Mouse (Mus musculus): Measurements from ENCODE around the gene Eif2ak1. TPM values are rescaled to one million over a fixed set of nuclear protein-coding genes. Genes with fewer than 3 reads are reported as not detected.
"Not testable (repeated sequence)": the region's sequence is repeated elsewhere in the genome, so short reads cannot be mapped to it uniquely, and the experiment has no call there.

The Eif2ak1 gene
- 10 to 100 TPM; 20.0 to 20.7 TPM for total RNA-seq (2021)

DNA sequence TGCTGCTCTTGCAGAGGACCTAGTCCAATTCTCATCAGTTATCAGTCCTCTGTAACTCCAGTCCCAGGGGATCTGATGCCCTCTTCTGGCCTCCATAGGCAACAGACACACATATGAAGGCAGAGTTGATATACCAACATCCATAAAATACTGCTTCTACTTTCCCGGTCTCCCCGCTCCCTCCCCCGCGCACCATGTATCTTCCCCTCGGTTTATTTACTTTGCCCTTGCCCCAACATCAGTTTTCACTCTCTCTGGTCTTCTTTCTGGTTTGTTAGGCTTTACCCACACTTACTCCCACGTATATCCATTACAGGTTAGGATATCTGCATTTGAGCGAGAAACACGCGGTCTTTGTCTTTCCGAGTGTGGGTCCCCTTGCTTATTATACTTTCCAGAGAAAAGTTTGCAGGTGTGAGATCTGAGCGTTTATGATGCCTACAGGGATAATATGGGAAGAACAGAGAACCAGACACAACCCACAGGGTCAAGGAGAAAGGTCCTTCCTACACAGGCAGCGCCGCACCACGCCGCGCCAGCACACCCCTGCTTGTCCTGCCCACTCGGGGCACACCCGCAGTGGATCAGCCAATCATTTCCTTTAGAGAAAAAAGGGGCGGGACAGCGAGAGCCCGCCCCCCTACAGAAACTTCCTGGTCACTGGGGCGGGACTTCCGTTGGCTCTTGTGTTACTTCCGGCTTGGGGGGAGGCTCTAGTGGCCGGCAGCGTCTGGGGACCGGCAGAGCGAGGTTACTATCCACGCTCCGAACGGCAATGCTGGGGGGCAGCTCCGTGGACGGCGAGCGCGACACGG is at the start of gene Eif2ak1:
Gene Eif2ak1 (plus strand): TSS at position 673 of the 815 bp plus-strand sequence.
- peak; percentile 95 for DNase-seq

DNA sequence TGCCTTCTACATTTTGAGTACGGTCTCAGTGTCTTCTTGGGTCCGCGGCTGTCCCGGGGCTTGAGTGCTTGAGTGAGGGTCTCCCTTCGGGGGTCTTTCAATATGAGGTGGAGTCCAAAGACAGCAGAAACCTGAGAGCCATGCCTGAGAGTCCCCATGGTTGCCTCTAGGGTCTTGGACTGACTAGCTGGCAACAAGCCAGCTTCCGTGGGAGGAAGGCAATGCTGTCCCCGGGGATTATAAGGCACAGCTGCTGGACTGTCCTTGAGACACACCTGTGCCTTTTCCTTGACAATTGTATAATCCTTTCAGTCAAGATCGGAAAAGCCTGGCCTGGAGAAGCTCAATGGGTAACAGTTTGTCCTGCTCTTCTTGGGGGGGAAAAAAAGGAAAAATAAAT is 35.6 kb upstream of the Eif2ak1 start:
- peak; percentile 21 for DNase-seq

DNA sequence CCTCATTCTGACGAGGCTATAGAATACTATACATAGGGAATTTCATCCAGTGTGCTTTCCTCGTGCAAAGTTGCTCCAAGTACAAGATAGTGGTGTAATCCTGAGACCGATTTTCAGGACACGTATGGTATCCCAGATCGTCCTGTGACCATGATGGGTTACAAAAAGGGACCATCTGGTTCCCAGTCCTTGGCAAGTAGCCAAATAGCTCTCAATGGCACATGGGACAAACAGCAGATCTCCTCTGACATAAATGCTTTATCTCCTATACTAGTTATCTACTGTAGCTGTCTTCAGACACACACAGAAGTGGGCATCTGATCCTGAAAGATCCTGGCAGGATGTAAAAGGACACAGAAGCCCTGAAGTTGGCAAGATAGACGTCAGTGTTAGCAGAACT is 32.2 kb upstream of the Eif2ak1 start:
- DNase-seq, result no peak

- not testable (repeated sequence) for DNase-seq
Observed at GRCm38 (mm10) chr5:143801216-143801615, 16.4 kb upstream of the Eif2ak1 start.

- DNase-seq, result no peak
Observed at GRCm38 (mm10) chr5:143804056-143804765, 13.4 kb upstream of the Eif2ak1 start.

DNA sequence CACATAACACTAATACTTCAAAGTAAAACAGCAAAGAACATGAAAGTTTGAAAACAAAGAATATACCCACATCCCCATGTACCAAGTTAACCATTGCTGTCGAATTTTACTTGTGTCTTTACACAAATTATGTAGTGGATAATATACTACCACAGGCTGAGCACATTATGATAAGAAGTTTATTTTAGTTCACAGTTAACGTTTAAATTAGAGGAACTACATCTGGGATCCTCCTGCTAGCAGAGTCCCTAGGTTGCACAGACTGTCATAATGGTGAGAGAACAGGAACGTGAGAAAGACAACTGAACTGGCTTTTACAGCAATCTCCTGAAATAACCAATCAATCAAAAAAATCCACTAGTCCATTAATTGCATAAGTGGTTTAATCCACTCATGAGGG is 10.3 kb upstream of the Eif2ak1 start:
- no peak for DNase-seq

DNA sequence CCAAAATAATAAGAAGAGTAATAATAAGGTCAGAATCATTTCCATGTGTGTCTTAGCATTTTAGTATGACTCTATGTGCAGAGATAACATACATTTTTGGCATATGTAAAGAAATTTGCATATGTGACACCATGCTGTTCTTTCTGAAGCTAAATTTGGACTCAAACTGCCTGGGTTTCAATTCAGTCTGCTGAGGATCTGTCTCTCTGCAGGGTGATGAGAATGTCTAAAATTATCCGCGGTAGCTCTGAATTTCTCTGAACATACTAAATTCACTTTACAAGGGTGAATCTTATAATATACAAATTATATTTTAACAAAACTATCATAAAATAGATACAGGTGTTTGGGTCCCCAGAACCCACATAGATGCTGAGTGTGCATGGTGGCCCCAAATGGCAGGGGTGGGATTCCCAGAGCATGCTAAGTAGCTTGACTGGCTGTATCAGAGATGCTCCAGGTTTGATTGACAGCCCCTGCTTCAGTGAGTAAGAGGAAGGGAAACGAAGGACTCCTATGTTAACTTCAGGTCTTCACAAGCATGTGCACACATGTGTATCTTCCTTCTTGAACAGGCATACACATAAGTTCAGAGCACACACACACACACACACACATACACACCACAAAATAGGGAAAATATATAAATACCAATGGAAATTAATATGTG is 8.0 kb upstream of the Eif2ak1 start:
- no peak for DNase-seq

- no peak for DNase-seq
Observed at GRCm38 (mm10) chr5:143811653-143812052, 5.9 kb upstream of the Eif2ak1 start.

DNA sequence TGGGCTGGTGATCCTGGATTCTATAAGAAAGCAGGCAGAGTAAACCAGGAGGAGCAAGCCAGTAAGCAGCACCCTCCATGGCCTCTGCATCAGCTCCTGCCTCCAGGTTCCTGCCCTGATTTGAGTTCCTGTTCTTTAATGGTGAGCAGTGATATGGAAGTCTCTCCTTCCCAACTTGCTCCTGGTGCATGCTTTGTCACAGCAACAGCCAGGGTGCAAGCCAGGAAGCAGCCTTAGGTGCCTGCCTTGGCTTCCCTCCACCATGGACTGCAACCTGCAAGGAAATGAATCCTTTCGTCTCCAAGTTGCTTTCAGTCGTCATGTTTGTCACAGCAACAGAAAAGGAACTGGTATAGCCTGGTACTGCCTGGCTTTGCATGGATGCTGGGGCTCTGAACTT is 3.0 kb upstream of the Eif2ak1 start:
- no peak for DNase-seq

- no peak for DNase-seq
Observed at GRCm38 (mm10) chr5:143817931-143818311, 333 bp downstream of the Eif2ak1 start.

DNA sequence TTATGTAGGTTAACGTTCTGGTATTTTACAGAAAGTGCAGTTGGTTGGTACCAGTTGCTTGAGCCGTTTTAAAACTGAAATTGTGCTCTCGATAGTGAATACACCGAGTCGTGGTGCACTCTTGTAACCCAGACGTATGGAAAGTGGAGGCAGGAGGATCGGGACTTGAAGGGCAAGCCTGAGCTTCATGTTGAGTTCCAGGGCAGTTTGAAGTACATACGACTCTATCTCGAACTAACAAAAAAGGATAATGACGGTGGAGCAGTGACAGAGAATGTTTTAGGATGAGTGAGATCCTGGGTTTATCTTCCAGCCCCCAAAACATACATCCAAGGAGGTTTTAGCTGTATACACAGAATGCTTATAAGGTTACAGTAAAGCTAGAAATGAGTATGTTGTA is 873 bp downstream of the Eif2ak1 start:
- DNase-seq, result no peak

DNA sequence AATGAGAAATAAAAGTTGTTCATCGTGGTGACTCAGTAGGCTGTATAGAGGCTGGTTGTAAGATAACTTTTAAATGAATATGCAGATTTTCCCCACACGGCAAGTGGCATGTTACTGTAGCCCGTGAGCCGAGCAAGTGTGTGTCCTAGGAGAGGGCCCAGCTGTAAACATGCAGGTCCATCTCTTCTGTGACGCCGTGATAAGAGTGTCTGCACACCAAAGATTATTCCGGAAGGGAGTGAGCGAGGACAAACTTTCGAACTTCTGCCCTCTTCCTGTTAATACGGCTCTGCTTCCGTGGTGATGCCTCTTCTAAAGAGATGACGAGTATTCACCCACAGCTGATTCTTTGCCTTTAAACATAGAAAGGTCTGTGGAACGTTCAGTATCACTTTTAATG is 1.4 kb downstream of the Eif2ak1 start:
- DNase-seq, result no peak

DNA sequence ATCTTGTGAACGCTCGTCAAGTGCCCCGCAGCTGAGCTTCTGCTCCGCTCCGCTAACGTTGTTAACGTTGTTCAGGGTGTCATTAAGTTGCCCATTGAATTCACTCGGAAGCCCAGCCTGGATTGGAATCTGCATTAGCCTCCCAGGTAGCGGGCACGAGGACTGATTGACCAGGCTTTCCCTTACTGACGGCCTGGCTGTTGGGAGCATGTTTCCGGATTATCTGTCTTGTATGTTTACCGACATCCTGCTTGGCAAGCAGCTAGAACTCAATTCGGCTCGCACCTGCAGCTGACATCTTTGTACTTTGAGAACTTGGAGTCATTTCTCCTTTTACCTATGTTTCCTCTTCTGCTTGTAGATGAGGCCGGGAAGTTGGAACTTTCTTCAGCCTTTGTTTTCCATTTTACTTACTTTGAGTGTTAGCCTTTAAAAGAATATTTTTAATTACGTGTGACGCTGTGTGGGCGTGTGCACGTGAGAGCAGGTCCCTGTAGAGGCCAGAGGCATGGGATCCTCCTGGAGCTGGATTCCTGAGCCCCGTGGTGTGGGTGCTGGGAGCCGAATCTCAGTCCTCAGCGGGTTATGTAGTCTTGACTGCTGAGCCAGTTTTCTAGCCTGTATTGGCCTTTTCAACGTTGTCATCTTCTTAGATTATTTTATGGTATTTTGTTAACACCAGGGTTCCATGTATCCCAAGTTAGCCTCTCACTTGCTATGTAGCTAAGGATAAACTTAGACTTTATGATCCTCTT is 2.5 kb downstream of the Eif2ak1 start:
- DNase-seq, result no peak

- no peak for DNase-seq
Observed at GRCm38 (mm10) chr5:143820820-143821219, 3.2 kb downstream of the Eif2ak1 start.

DNA sequence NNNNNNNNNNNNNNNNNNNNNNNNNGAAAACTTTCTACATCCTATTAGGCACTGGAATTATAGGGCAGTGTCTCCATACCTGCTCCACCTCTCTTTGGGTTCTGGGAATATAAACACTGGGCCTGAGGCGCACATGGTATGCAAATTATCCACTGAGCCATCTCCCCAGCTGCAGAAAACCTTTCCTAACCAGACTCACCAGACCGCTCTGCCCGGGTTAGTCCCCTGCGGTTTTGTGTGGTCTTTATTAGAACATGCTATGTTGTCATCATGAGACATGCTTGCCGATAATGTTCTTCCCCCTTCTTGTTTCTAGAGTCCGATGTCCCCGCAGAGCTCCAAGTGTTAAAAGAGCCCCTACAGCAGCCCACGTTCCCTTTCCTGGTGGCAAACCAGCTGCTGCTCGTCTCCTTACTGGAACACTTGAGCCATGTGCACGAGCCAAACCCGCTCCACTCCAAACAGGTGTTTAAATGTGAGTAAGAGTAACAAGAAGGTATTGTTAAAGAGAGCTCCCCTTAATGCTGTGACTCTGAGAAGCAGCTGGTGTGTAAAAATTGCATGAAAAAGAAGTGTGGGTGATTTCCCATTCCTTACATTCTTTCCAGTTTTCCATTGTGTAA is 54.1 kb downstream of the Eif2ak1 start:
- DNase-seq, result no peak

GRCm38 (mm10) chr5:143874571-143874970 is 57.0 kb downstream of the Eif2ak1 start:
- DNase-seq, result no peak

- no peak for DNase-seq
Observed at GRCm38 (mm10) chr5:143885274-143885673, 67.7 kb downstream of the Eif2ak1 start.

GRCm38 (mm10) chr5:143890741-143891140 is 73.2 kb downstream of the Eif2ak1 start:
- DNase-seq, result no peak

- peak; percentile 14 for DNase-seq
Observed at GRCm38 (mm10) chr5:143892255-143892886, 74.8 kb downstream of the Eif2ak1 start.

GRCm38 (mm10) chr5:143893396-143893795 is 75.8 kb downstream of the Eif2ak1 start:
- DNase-seq, result no peak

DNA sequence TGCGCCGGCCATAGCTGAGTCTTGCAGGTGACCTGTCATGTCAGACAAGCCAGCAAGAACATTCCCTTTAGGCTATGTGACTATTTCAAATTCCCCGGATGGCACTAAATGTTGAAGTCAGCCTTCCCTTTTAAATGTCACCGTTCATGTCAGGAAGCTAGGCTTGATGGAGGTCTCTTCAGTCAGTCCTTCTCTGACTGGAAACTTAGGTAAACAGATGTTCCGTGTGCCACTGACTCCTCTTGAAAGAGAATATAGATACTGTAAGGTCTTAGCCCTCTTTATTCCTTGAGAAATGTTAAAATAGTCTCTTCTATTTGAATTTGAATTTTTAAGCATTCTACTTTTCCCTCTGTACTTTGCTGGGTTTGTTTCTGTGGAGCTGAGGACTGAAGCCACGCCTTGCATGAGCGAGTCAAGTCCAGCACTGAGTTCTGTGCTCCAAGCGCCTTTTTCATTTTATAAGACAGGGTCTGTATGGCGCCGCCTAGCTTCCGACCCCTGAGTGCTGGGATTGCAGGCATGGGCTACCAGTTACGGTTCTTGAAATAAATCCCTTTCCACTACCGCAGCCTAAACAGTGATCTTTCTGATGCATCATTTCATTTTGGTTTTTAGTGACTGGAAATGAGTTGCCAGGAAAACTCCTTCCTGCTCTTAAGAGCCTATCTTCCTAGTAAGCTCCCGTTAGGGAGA is 80.2 kb downstream of the Eif2ak1 start, which contains the start of gene Ankrd61:
Gene Ankrd61 (minus strand): TSS at position 51 of the 696 bp plus-strand sequence.
- no peak for DNase-seq
